Mouse (Mus musculus) CH12.LX (cell line): ENCODE measurements around the gene Nek2. TPM values are rescaled to one million over a fixed set of nuclear protein-coding genes. Genes with fewer than 3 reads are reported as not detected.

Source experiments
- DNase-seq: peaks from one replicate; pipeline ENCODE4 v3.0.0-alpha.2; 2013; ENCODE audit errors: extremely low read depth
- H3K27ac ChIP-seq: 2 replicates; pipeline ENCODE4 v1.5.1; 2012; ENCODE audit warnings: low read depth, mild to moderate bottlenecking, control low read depth, moderate library complexity; ENCODE audit not compliant: insufficient read depth
- H3K27me3 ChIP-seq: replicated peaks from 2 replicates; pipeline ENCODE3; 2012; ENCODE audit warnings: inconsistent platforms
- H3K36me3 ChIP-seq, 2 experiments: replicated peaks in 1 of 2; 2 replicates each; pipeline versions ENCODE3 to v1.6.1; 2012; ENCODE audit warnings: inconsistent platforms in 1 of 2, low read length in 1 of 2, mild to moderate bottlenecking in 1 of 2, mixed read lengths in 1 of 2, moderate library complexity in 1 of 2; ENCODE audit not compliant: control insufficient read depth in 1 of 2, insufficient read depth in 1 of 2
- H3K4me1 ChIP-seq, 2 experiments: 2 replicates each; pipeline ENCODE4 v1.6.1; 2012; ENCODE audit warnings: inconsistent platforms in 1 of 2, moderate library complexity in 1 of 2; ENCODE audit not compliant: insufficient read depth in 2 of 2, control insufficient read depth in 1 of 2
- H3K4me2 ChIP-seq: 2 replicates; pipeline ENCODE4 v1.6.1; 2012; ENCODE audit warnings: low read depth, mild to moderate bottlenecking, control low read depth; ENCODE audit not compliant: poor library complexity, insufficient read depth, severe bottlenecking
- H3K4me3 ChIP-seq, 3 experiments: fragments of 150-350 bp in 1 of 3; sonication (generic) in 1 of 3; replicated peaks in 1 of 3; 2 replicates each; pipeline versions ENCODE3 to v1.5.1; 2011 to 2012; ENCODE audit warnings: low read depth in 2 of 3, low read length in 2 of 3, mild to moderate bottlenecking in 2 of 3, moderate library complexity in 2 of 3, control low read depth in 1 of 3, improper control_type of control experiment in 1 of 3, inconsistent platforms in 1 of 3, mixed read lengths in 1 of 3; ENCODE audit not compliant: poor library complexity in 1 of 3
- H3K79me2 ChIP-seq: replicated peaks from 2 replicates; pipeline ENCODE4 v1.6.1; 2012; ENCODE audit warnings: mild to moderate bottlenecking, moderate library complexity; ENCODE audit not compliant: control insufficient read depth, poor library complexity, insufficient read depth, severe bottlenecking; ENCODE audit errors: extremely low read depth
- H3K9ac ChIP-seq: 2 replicates; pipeline ENCODE4 v1.6.1; 2012; ENCODE audit warnings: low read depth, mild to moderate bottlenecking, control low read depth, moderate library complexity; ENCODE audit not compliant: insufficient read depth
- H3K9me3 ChIP-seq: replicated peaks from 2 replicates; pipeline ENCODE3; 2012; ENCODE audit warnings: low read length, inconsistent platforms, mixed read lengths
- BHLHE40 ChIP-seq: IDR thresholded peaks from 2 replicates; pipeline ENCODE4 v1.6.1; 2011; ENCODE audit warnings: mild to moderate bottlenecking, low read depth, low read length, improper control_type of control experiment
- CHD1 ChIP-seq: IDR thresholded peaks from 2 replicates; pipeline ENCODE4 v1.6.1; 2012; ENCODE audit warnings: low read depth, low read length, improper control_type of control experiment, inconsistent platforms
- CHD2 ChIP-seq: IDR thresholded peaks from 2 replicates; pipeline ENCODE4 v1.6.1; 2011; ENCODE audit warnings: low read length, improper control_type of control experiment
- CTCF ChIP-seq, 2 experiments: IDR thresholded peaks in 1 of 2; conservative IDR thresholded peaks in 1 of 2; 2 replicates each; pipeline ENCODE4 v1.5.1; 2011 to 2012; ENCODE audit warnings: low read depth in 2 of 2, low read length in 2 of 2, improper control_type of control experiment in 1 of 2, inconsistent platforms in 1 of 2, mild to moderate bottlenecking in 1 of 2, moderate library complexity in 1 of 2
- E2F4 ChIP-seq: IDR thresholded peaks from 2 replicates; pipeline ENCODE4 v1.6.1; 2011; ENCODE audit warnings: low read depth, low read length, improper control_type of control experiment; ENCODE audit not compliant: insufficient replicate concordance
- ELF1 ChIP-seq: IDR thresholded peaks from 2 replicates; pipeline ENCODE4 v1.6.1; 2014; ENCODE audit warnings: low read depth, mild to moderate bottlenecking, inconsistent platforms, low read length, improper control_type of control experiment
- EP300 ChIP-seq: IDR thresholded peaks from 2 replicates; pipeline ENCODE4 v1.6.1; 2011; ENCODE audit warnings: low read length, improper control_type of control experiment
- ETS1 ChIP-seq: conservative IDR thresholded peaks from 2 replicates; pipeline ENCODE4 v1.6.1; 2012; ENCODE audit warnings: low read depth, mild to moderate bottlenecking, inconsistent platforms, low read length, improper control_type of control experiment, moderate library complexity
- GABPA ChIP-seq: IDR thresholded peaks from 2 replicates; pipeline ENCODE4 v1.6.1; 2012; ENCODE audit warnings: low read depth, low read length, improper control_type of control experiment, inconsistent platforms; ENCODE audit not compliant: insufficient replicate concordance
- HCFC1 ChIP-seq: IDR thresholded peaks from 2 replicates; pipeline ENCODE4 v1.6.1; 2012; ENCODE audit warnings: low read depth, mild to moderate bottlenecking, inconsistent platforms, low read length, improper control_type of control experiment
- IRF4 ChIP-seq: IDR thresholded peaks from 2 replicates; pipeline ENCODE4 v1.6.1; 2014; ENCODE audit warnings: low read depth, mild to moderate bottlenecking, inconsistent platforms, low read length, improper control_type of control experiment
- JUN ChIP-seq: IDR thresholded peaks from 2 replicates; pipeline ENCODE4 v1.6.1; 2011; ENCODE audit warnings: low read depth, mild to moderate bottlenecking, low read length, improper control_type of control experiment, moderate library complexity; ENCODE audit not compliant: insufficient read depth
- JUND ChIP-seq: conservative IDR thresholded peaks from 2 replicates; pipeline ENCODE4 v1.6.1; 2011; ENCODE audit warnings: low read depth, low read length, improper control_type of control experiment
- KAT2A ChIP-seq: IDR thresholded peaks from 2 replicates; pipeline ENCODE4 v1.6.1; 2012; ENCODE audit warnings: low read length, improper control_type of control experiment, inconsistent platforms; ENCODE audit not compliant: insufficient replicate concordance
- MAFK ChIP-seq: IDR thresholded peaks from 2 replicates; pipeline ENCODE4 v1.6.1; 2011; ENCODE audit warnings: low read length, improper control_type of control experiment; ENCODE audit not compliant: insufficient replicate concordance
- MAX ChIP-seq: IDR thresholded peaks from 2 replicates; pipeline ENCODE4 v1.6.1; 2011; ENCODE audit warnings: low read length, improper control_type of control experiment
- MAZ ChIP-seq: IDR thresholded peaks from 2 replicates; pipeline ENCODE4 v1.6.1; 2012; ENCODE audit warnings: low read depth, mild to moderate bottlenecking, inconsistent platforms, low read length, improper control_type of control experiment, moderate library complexity
- MEF2A ChIP-seq: IDR thresholded peaks from 2 replicates; pipeline ENCODE4 v1.6.1; 2014; ENCODE audit warnings: low read depth, mild to moderate bottlenecking, inconsistent platforms, low read length, improper control_type of control experiment, borderline replicate concordance
- MXI1 ChIP-seq: IDR thresholded peaks from 2 replicates; pipeline ENCODE4 v1.6.1; 2011; ENCODE audit warnings: mild to moderate bottlenecking, low read depth, low read length, improper control_type of control experiment
- MYC ChIP-seq: IDR thresholded peaks from 2 replicates; pipeline ENCODE4 v1.6.1; 2011; ENCODE audit warnings: low read depth, mild to moderate bottlenecking, improper control_type of control experiment, low read length
- NELFE ChIP-seq: IDR thresholded peaks from 2 replicates; pipeline ENCODE4 v1.6.1; 2011; ENCODE audit warnings: low read depth, low read length, improper control_type of control experiment
- NRF1 ChIP-seq: IDR thresholded peaks from 2 replicates; pipeline ENCODE4 v1.6.1; 2014; ENCODE audit warnings: low read depth, mild to moderate bottlenecking, inconsistent platforms, low read length, improper control_type of control experiment, moderate library complexity
- PAX5 ChIP-seq: IDR thresholded peaks from 2 replicates; pipeline ENCODE4 v1.6.1; 2012; ENCODE audit warnings: low read length, inconsistent platforms, mixed read lengths
- POLR2A ChIP-seq: IDR thresholded peaks from 2 replicates; pipeline ENCODE4 v1.6.1; 2011; ENCODE audit warnings: low read depth, mild to moderate bottlenecking, improper control_type of control experiment, low read length
- POLR2AphosphoS2 ChIP-seq: IDR thresholded peaks from 2 replicates; pipeline ENCODE4 v1.6.1; 2011; ENCODE audit warnings: low read depth, low read length, improper control_type of control experiment
- RAD21 ChIP-seq: IDR thresholded peaks from 2 replicates; pipeline ENCODE4 v1.6.1; 2011; ENCODE audit warnings: low read depth, mild to moderate bottlenecking, low read length, improper control_type of control experiment, moderate library complexity
- RCOR1 ChIP-seq: conservative IDR thresholded peaks from 2 replicates; pipeline ENCODE4 v1.6.1; 2012; ENCODE audit warnings: low read depth, mild to moderate bottlenecking, inconsistent platforms, low read length, improper control_type of control experiment
- SIN3A ChIP-seq: IDR thresholded peaks from 2 replicates; pipeline ENCODE4 v1.6.1; 2012; ENCODE audit warnings: low read length, improper control_type of control experiment, inconsistent platforms
- SMC3 ChIP-seq: IDR thresholded peaks from 2 replicates; pipeline ENCODE4 v1.6.1; 2011; ENCODE audit warnings: low read depth, low read length, improper control_type of control experiment
- TBP ChIP-seq: conservative IDR thresholded peaks from 2 replicates; pipeline ENCODE4 v1.6.1; 2011; ENCODE audit warnings: low read depth, low read length, improper control_type of control experiment
- TCF12 ChIP-seq: IDR thresholded peaks from 2 replicates; pipeline ENCODE4 v1.6.1; 2014; ENCODE audit warnings: low read depth, mild to moderate bottlenecking, inconsistent platforms, low read length, improper control_type of control experiment
- UBTF ChIP-seq: IDR thresholded peaks from 2 replicates; pipeline ENCODE4 v1.6.1; 2012; ENCODE audit warnings: low read depth, mild to moderate bottlenecking, inconsistent platforms, low read length, improper control_type of control experiment, moderate library complexity
- USF1 ChIP-seq: IDR thresholded peaks from 2 replicates; pipeline ENCODE4 v1.6.1; 2014; ENCODE audit warnings: low read depth, mild to moderate bottlenecking, inconsistent platforms, low read length, improper control_type of control experiment
- USF2 ChIP-seq: conservative IDR thresholded peaks from 2 replicates; pipeline ENCODE4 v1.6.1; 2011; ENCODE audit warnings: low read depth, low read length, improper control_type of control experiment
- ZC3H11A ChIP-seq: IDR thresholded peaks from 2 replicates; pipeline ENCODE4 v1.6.1; 2012; ENCODE audit warnings: low read depth, mild to moderate bottlenecking, inconsistent platforms, low read length, improper control_type of control experiment
- ZKSCAN1 ChIP-seq: IDR thresholded peaks from 2 replicates; pipeline ENCODE4 v1.6.1; 2012; ENCODE audit warnings: low read depth, inconsistent platforms, low read length, improper control_type of control experiment, borderline replicate concordance
- ZMIZ1 ChIP-seq: IDR thresholded peaks from 2 replicates; pipeline ENCODE4 v1.6.1; 2012; ENCODE audit warnings: low read depth, mild to moderate bottlenecking, inconsistent platforms, low read length, improper control_type of control experiment
- ZNF384 ChIP-seq: IDR thresholded peaks from 2 replicates; pipeline ENCODE4 v1.6.1; 2012; ENCODE audit warnings: low read depth, low read length, improper control_type of control experiment, inconsistent platforms
- dilution Hi-C: fragments of 300-500 bp; cut with MboI; formaldehyde crosslinking; loops from 2 replicates; pipeline ENCODE4 v1.14.3; 2020; ENCODE audit warnings: low sequenced_read_pairs; ENCODE audit not compliant: extremely low pct_unique_long_range_greater_than_20kb, extremely low pct_ligation_motif_present
- in situ Hi-C: fragments of 300-500 bp; cut with MboI; formaldehyde crosslinking; loops from 3 replicates; pipeline ENCODE4 v1.14.3; 2019; ENCODE audit warnings: low sequenced_read_pairs, low pct_ligation_motif_present, low pct_unique_long_range_greater_than_20kb, mixed read lengths
- polyA plus RNA-seq: library from polyadenylated mRNA; unstranded; fragments of >175 nt; gene quantifications from 2 replicates; pipeline ENCODE4 v1.2.1, GENCODE M21; 2012; ENCODE audit warnings: low read depth; ENCODE audit not compliant: insufficient read length
- total RNA-seq, 2 experiments: library from RNA; depleted of rRNA; stranded (reverse); fragments of 300-350 nt in 1 of 2; fragments of >200 nt in 1 of 2; gene quantifications; 2 replicates each; pipeline ENCODE4 v1.2.3; 2012 to 2014

The Nek2 gene
- total and polyA plus RNA-seq, 3 experiments: 41.3 to 68.8 (median 51.2) TPM

GRCm38 (mm10) chr1:191814240-191814639 is 7.0 kb upstream of the Nek2 start:
- in situ Hi-C loops (loop anchor here (5.0 to 25.0 kb wide), 4 partner anchors 92 to 702 kb away; partner anchors contain the start of genes Dtl, Ints7 and Tmem206), dilution Hi-C loops (no loop called here)
- Histone ChIP-seq H3K79me2 (no peaks in the 10 kb centered on the region), H3K9ac (no peak overlapping the region), H3K27me3 (no peaks in the 10 kb centered on the region), H3K4me1 (peaks cover 21 to 61% of the 10 kb centered on the region in 2 experiments), H3K36me3 (no peaks in the 10 kb centered on the region), H3K9me3 (peaks cover 14% of the 10 kb centered on the region), H3K27ac (peak overlapping the region; percentile 63), H3K4me2 (peak overlapping the region; percentile 46; the same call in 1 of the 2 replicates), H3K4me3 (no peak overlapping the region)
- peak; percentile 91 for DNase-seq
- TF ChIP-seq ZNF384 (no peak), NRF1 (0 out of 2 replicates have a peak, but pooled peaks have one; percentile 23), POLR2AphosphoS2 (no peak), MAFK (no peak), MEF2A (peak; percentile 76), POLR2A (peak; percentile 60), MXI1 (peak; percentile 29; the same call in 1 of the 2 replicates), ELF1 (peak; percentile 81), SIN3A (peak; percentile 58; the same call in 1 of the 2 replicates), E2F4 (no peak), TBP (peak; percentile 85; the same call in 1 of the 2 replicates), ETS1 (peak; percentile 66), USF2 (no peak), USF1 (no peak), TCF12 (peak; percentile 86), CHD1 (no peak), ZMIZ1 (peak; percentile 65; the same call in 1 of the 2 replicates), ZC3H11A (no peak), MAZ (peak; percentile 90), JUND (no peak; the same call in 1 of the 2 replicates), ZKSCAN1 (no peak), BHLHE40 (peak; percentile 60), HCFC1 (peak; percentile 46), SMC3 (peak; percentile 50), IRF4 (peak; percentile 89), UBTF (no peak), NELFE (peak; percentile 54), RAD21 (peak; percentile 59), PAX5 (no peak), MAX (peak; percentile 63), JUN (no peak), CHD2 (peak; percentile 59; the same call in 1 of the 2 replicates), RCOR1 (peak; percentile 78; the same call in 1 of the 2 replicates), CTCF (conservative IDR thresholded peaks at IDR 0.05 in 1 of 2, IDR thresholded peaks at IDR 0.05 in 1 of 2; ENCODE audit: low read depth in 2 of 2, low read length in 2 of 2) (peak in 1 of 2 experiments; percentile 62; a peak in 2 of 4 replicates), MYC (no peak; the same call in 1 of the 2 replicates), EP300 (peak; percentile 90), GABPA (no peak), KAT2A (no peak)
